Mouse (Mus musculus): ENCODE measurements around the gene Adam1a. TPM values are rescaled to one million over a fixed set of nuclear protein-coding genes. Genes with fewer than 3 reads are reported as not detected.

Adam1a gene
- total RNA-seq, 2 experiments from 2014 or later: 2.1 to 3.1 TPM

GRCm38 (mm10) chr5:121503231-121503630 lies 42.1 kb downstream of the Adam1a start, which contains the start of gene Adam1b:
Gene Adam1b, minus strand, starts transcription at chr5:121503435.
- no peak for ATAC-seq (ENCODE audit: poor library complexity, severe bottlenecking)

- ATAC-seq (ENCODE audit: poor library complexity, severe bottlenecking): peak; percentile 93
Measured at GRCm38 (mm10) chr5:121501424-121501996, 43.8 kb downstream of the Adam1a start.

- peak; percentile 73 for ATAC-seq (ENCODE audit: poor library complexity, severe bottlenecking)
Measured at GRCm38 (mm10) chr5:121500719-121501118, 44.6 kb downstream of the Adam1a start.

- no peak for ATAC-seq (ENCODE audit: poor library complexity, severe bottlenecking)
Measured at GRCm38 (mm10) chr5:121493305-121493704, 52.0 kb downstream of the Adam1a start.

DNA sequence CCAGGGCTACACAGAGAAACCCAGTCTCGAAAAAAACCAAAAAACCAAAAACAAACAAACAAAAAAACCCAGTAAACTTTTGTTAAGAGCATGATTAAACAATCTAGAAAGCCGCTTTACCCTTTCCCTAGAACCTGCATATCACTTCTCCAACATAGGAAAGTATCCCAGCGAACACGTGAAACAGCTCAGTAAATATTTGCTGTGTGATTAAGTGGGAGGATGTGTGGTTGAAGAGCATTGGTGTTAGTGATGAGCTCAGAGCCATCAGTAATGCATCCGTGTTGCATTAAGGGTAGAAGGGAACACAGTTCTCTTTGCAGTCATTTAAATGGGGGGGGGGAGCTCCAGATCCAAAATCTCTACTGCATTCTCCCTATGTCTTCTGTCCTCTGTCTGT lies 60.5 kb downstream of the Adam1a start:
- ATAC-seq (ENCODE audit: poor library complexity, severe bottlenecking): no peak

GRCm38 (mm10) chr5:121477680-121478079 lies 67.6 kb downstream of the Adam1a start:
- ATAC-seq (ENCODE audit: poor library complexity, severe bottlenecking): peak; percentile 83

DNA sequence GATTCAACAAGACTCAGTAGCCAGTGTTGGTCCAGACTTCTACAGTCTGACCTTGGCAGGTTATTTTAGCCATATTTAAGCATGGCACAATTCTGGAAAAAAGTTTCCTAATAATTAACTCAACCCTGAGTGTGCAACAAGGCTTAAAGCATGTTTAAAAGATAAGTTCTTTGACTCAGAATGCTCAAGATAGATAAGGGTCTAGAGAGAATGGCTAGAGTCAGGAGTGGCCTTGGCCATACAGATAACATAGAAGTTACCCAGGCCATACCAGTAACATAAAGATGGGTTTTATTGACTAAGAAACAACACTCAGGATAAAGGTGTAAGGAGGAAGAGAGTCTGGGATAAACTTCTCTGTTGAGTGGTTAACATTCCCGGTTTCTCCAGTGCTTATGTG lies 69.2 kb downstream of the Adam1a start:
- no peak for ATAC-seq (ENCODE audit: poor library complexity, severe bottlenecking)

- no peak for ATAC-seq (ENCODE audit: poor library complexity, severe bottlenecking)
Measured at GRCm38 (mm10) chr5:121474610-121475009, 70.7 kb downstream of the Adam1a start.

DNA sequence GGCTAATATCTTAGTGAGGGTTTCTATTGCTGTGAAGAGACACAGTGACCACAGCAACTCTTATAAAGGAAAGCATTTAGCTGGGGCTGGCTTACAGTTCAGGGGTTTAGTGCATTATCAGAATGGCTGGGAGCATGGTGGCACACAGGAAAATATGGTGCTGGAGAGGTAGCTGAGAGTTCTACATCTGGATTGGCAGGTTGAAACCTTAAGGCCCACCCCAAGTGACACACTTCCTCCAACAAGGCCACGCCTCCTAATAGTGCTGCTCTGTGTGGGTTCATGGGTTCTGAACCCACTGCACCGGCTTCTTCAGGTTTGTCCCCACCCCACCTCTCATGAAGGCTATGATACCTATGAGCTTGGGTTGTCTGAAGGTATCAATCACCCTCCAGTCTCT lies 72.9 kb downstream of the Adam1a start:
- no peak for ATAC-seq (ENCODE audit: poor library complexity, severe bottlenecking)

GRCm38 (mm10) chr5:121469566-121469965 lies 75.7 kb downstream of the Adam1a start:
- no peak for ATAC-seq (ENCODE audit: poor library complexity, severe bottlenecking)

Other genes starting within 250 kb of the Adam1a start
- 77.9 and 78.1 TPM in 2 replicates for gene Trafd1, start 159.8 kb downstream of the Adam1a start, total RNA-seq (2015)
- gene Trafd1, start 159.8 kb downstream of the Adam1a start, total RNA-seq (2017): 92.5 and 94.1 TPM in 2 replicates
- gene Naa25, start 147.5 kb downstream of the Adam1a start, total RNA-seq (2015): 13.3 and 17.9 TPM in 2 replicates
- gene Naa25, start 147.5 kb downstream of the Adam1a start, total RNA-seq (2017): 25.6 and 32.2 TPM in 2 replicates
- gene Tmem116, start 93.6 kb downstream of the Adam1a start, total RNA-seq (2015): not detected in 2 replicates
- not detected in 2 replicates for gene Tmem116, start 93.6 kb downstream of the Adam1a start, total RNA-seq (2017)
- 266 and 273 TPM in 2 replicates for gene Erp29, start 93.0 kb downstream of the Adam1a start, total RNA-seq (2015)
- 936 and 1,238 TPM in 2 replicates for gene Erp29, start 93.0 kb downstream of the Adam1a start, total RNA-seq (2017)
- not detected in 2 replicates for gene Adam1b, start 42.0 kb downstream of the Adam1a start, total RNA-seq (2015)
- 0.24 TPM in 1 of 2 replicates, not detected in the other for gene Adam1b, start 42.0 kb downstream of the Adam1a start, total RNA-seq (2017)
- not detected in 2 replicates for gene Gm42878, start within 50 bp of the Adam1a start, total RNA-seq (2015)
- gene Gm42878, start within 50 bp of the Adam1a start, total RNA-seq (2017): not detected in 2 replicates
- 105 and 106 TPM in 2 replicates for gene Mapkapk5, start 423 bp upstream of the Adam1a start, total RNA-seq (2015)
- gene Mapkapk5, start 423 bp upstream of the Adam1a start, total RNA-seq (2017): 99.1 and 108 TPM in 2 replicates
- 137 and 142 TPM in 2 replicates for gene Aldh2, start 48.3 kb upstream of the Adam1a start, total RNA-seq (2015)
- 505 and 509 TPM in 2 replicates for gene Aldh2, start 48.3 kb upstream of the Adam1a start, total RNA-seq (2017)
- 1.1 and 5.4 TPM in 2 replicates for gene Acad12, start 73.5 kb upstream of the Adam1a start, total RNA-seq (2015)
- gene Acad12, start 73.5 kb upstream of the Adam1a start, total RNA-seq (2017): 2.1 and 5.5 TPM in 2 replicates
- gene Acad10, start 115.0 kb upstream of the Adam1a start, total RNA-seq (2015): 0.46 and 0.60 TPM in 2 replicates
- 0.69 and 1.4 TPM in 2 replicates for gene Acad10, start 115.0 kb upstream of the Adam1a start, total RNA-seq (2017)
- gene Brap, start 115.1 kb upstream of the Adam1a start, total RNA-seq (2015): 22.7 and 25.6 TPM in 2 replicates
- gene Brap, start 115.1 kb upstream of the Adam1a start, total RNA-seq (2017): 53.5 and 71.5 TPM in 2 replicates
- 46.3 and 50.9 TPM in 2 replicates for gene Atxn2, start 165.9 kb upstream of the Adam1a start, total RNA-seq (2015)
- gene Atxn2, start 165.9 kb upstream of the Adam1a start, total RNA-seq (2017): 33.2 and 46.3 TPM in 2 replicates

All from megakaryocyte, adult 5-6 weeks (primary cell).